Mouse (Mus musculus) liver, postnatal 0 days (tissue): ENCODE data around the gene Tbc1d4.

Experiments used
- CTCF ChIP-seq: sonication (generic); IDR thresholded peaks from 2 replicates; pipeline ENCODE4 v1.5.1; 2016; ENCODE audit warnings: antibody characterized with exemption, low read depth
- EP300 ChIP-seq: IDR thresholded peaks from 2 replicates; pipeline ENCODE4 v1.6.1; 2016; ENCODE audit warnings: antibody characterized with exemption, low read depth, mild to moderate bottlenecking

DNA sequence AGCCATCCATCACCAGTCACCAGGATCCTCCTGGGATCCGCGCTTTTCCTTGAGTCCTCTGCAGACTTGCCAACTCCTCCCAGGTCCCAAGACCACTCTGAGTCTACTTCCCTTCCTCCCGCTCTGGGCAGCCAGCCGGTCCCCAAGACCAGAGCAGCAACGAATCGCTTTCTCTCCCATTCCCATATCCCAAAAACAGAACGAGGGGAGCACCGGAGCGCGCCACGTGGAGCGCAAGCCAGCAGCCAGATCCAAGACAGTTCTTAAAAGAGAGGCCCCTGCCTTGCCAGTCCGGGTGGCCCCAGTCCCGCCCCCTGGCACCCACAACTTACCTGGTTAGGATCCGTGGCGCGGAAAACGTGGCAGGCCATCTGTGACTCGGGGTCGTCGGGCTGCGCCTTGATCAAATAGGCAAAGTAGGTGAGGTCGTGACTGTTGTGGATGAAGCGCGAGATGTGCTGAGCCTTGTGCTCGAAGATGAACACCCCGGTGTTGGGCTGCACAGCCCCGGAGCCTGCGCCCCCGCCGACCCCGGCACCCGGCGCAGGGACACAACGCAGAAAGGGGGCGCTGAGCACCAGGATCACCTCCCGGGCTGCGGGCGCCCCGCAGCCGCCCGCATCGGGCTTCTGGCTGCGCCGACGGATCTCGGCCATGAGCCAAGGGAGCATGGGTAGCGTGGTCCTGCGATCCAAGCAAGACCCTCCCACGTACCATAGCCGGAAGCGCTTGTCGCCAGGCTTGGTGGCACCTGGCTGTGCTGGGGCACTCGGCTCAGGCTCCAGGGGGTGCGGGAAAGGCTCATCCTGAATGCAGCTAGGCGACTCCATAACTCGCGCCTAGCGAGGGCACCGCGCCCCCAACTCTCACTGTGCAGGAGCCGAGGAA lies 1.1 kb downstream of the Tbc1d4 start:
- TF ChIP-seq CTCF (no peak), EP300 (no peak)
